Mouse (Mus musculus): ENCODE measurements at regions not wholly inside any gene's neighbourhood (a gene's known extent, or its start where the extent isn't known, plus 50 kb on each side); places are given as distances from the start of the nearest gene placed in this dataset.

- no peak for TF ChIP-seq POLR2AphosphoS2 (IDR thresholded peaks at IDR 0.05; ENCODE audit: insufficient read length, low read depth)
- no peak for TF ChIP-seq TCF3 (IDR thresholded peaks at IDR 0.05; ENCODE audit: insufficient read length, low read depth)
- no peak for TF ChIP-seq MAX (IDR thresholded peaks at IDR 0.05; ENCODE audit: low read depth)
- TF ChIP-seq USF1 (IDR thresholded peaks at IDR 0.05; ENCODE audit: low read depth): no peak
- TF ChIP-seq REST (IDR thresholded peaks at IDR 0.05; ENCODE audit: insufficient read depth, insufficient read length): no peak
- TF ChIP-seq TCF12 (IDR thresholded peaks at IDR 0.05; ENCODE audit: insufficient read depth, poor library complexity, severe bottlenecking): no peak
- TF ChIP-seq CEBPB (IDR thresholded peaks at IDR 0.05; ENCODE audit: insufficient read depth, poor library complexity, severe bottlenecking): no peak
- TF ChIP-seq POLR2A (IDR thresholded peaks at IDR 0.05; ENCODE audit: insufficient read length, low read depth): no peak
- TF ChIP-seq MYOG (IDR thresholded peaks at IDR 0.05; ENCODE audit: control insufficient read depth in 1 of 3, insufficient read depth in 1 of 3, insufficient read length in 2 of 3, low read depth in 2 of 3): no peak
- no peak for TF ChIP-seq E2F4 (IDR thresholded peaks at IDR 0.05; ENCODE audit: insufficient read depth)
- no peak overlapping the region for H3ac ChIP-seq (ENCODE audit: control insufficient read depth, insufficient read length)
- H3K27me3 ChIP-seq (ENCODE audit: control insufficient read depth, insufficient read depth, insufficient read length): no peaks in the 10 kb centered on the region
- H3K4me3 ChIP-seq: no peak overlapping the region
- no peaks in the 10 kb centered on the region for H3K36me3 ChIP-seq (ENCODE audit: control insufficient read depth, insufficient read depth)
- H3K4me2 ChIP-seq (ENCODE audit: low read depth): no peak overlapping the region
- H3K79me2 ChIP-seq (ENCODE audit: control insufficient read depth, insufficient read depth): no peaks in the 10 kb centered on the region
Observed at GRCm38 (mm10) chr11:55974224-55974875, 66.5 kb downstream of the Nmur2 start.

GRCm38 (mm10) chr11:55966580-55966979 is 74.2 kb downstream of the Nmur2 start:
- H3ac ChIP-seq (ENCODE audit: control insufficient read depth, insufficient read length): no peak overlapping the region
- no peaks in the 10 kb centered on the region for H3K36me3 ChIP-seq (ENCODE audit: control insufficient read depth, insufficient read depth)
- H3K27me3 ChIP-seq (ENCODE audit: control insufficient read depth, insufficient read depth, insufficient read length): no peaks in the 10 kb centered on the region
- no peak overlapping the region for H3K4me3 ChIP-seq
- no peak overlapping the region for H3K4me2 ChIP-seq (ENCODE audit: low read depth)
- H3K79me2 ChIP-seq (ENCODE audit: control insufficient read depth, insufficient read depth): no peaks in the 10 kb centered on the region
- TF ChIP-seq E2F4 (IDR thresholded peaks at IDR 0.05; ENCODE audit: insufficient read depth) (no peak), SRF (IDR thresholded peaks at IDR 0.05; ENCODE audit: control insufficient read depth, insufficient read length, low read depth) (no peak), CEBPB (IDR thresholded peaks at IDR 0.05; ENCODE audit: insufficient read depth, poor library complexity, severe bottlenecking) (no peak), TCF3 (IDR thresholded peaks at IDR 0.05; ENCODE audit: insufficient read length, low read depth) (no peak), MYOD1 (IDR thresholded peaks at IDR 0.05; ENCODE audit: control insufficient read depth in 1 of 3, insufficient read length in 2 of 3, low read depth in 2 of 3) (no peak), TCF12 (IDR thresholded peaks at IDR 0.05; ENCODE audit: insufficient read depth, poor library complexity, severe bottlenecking) (no peak), REST (IDR thresholded peaks at IDR 0.05; ENCODE audit: insufficient read depth, insufficient read length) (no peak), MYOG (IDR thresholded peaks at IDR 0.05; ENCODE audit: control insufficient read depth in 1 of 3, insufficient read depth in 1 of 3, insufficient read length in 2 of 3, low read depth in 2 of 3) (no peak), MAX (IDR thresholded peaks at IDR 0.05; ENCODE audit: low read depth) (no peak), USF1 (IDR thresholded peaks at IDR 0.05; ENCODE audit: low read depth) (no peak), POLR2AphosphoS2 (IDR thresholded peaks at IDR 0.05; ENCODE audit: insufficient read length, low read depth) (no peak), POLR2A (IDR thresholded peaks at IDR 0.05; ENCODE audit: insufficient read length, low read depth) (no peak)

GRCm38 (mm10) chr11:55958372-55958771 is 82.4 kb downstream of the Nmur2 start:
- H3K79me2 ChIP-seq (ENCODE audit: control insufficient read depth, insufficient read depth): no peaks in the 10 kb centered on the region
- no peak overlapping the region for H3K4me3 ChIP-seq
- H3ac ChIP-seq (ENCODE audit: control insufficient read depth, insufficient read length): no peak overlapping the region
- TF ChIP-seq POLR2AphosphoS2 (IDR thresholded peaks at IDR 0.05; ENCODE audit: insufficient read length, low read depth): no peak
- no peaks in the 10 kb centered on the region for H3K36me3 ChIP-seq (ENCODE audit: control insufficient read depth, insufficient read depth)
- no peak overlapping the region for H3K4me2 ChIP-seq (ENCODE audit: low read depth)
- H3K27me3 ChIP-seq (ENCODE audit: control insufficient read depth, insufficient read depth, insufficient read length): no peaks in the 10 kb centered on the region

GRCm38 (mm10) chr11:55957355-55957754 is 83.5 kb downstream of the Nmur2 start:
- Histone ChIP-seq H3K4me3 (no peak overlapping the region), H3K4me2 (ENCODE audit: low read depth) (no peak overlapping the region), H3K36me3 (ENCODE audit: control insufficient read depth, insufficient read depth) (no peaks in the 10 kb centered on the region), H3K27me3 (ENCODE audit: control insufficient read depth, insufficient read depth, insufficient read length) (no peaks in the 10 kb centered on the region), H3K79me2 (ENCODE audit: control insufficient read depth, insufficient read depth) (no peaks in the 10 kb centered on the region), H3ac (ENCODE audit: control insufficient read depth, insufficient read length) (no peak overlapping the region)
- TF ChIP-seq MYOG (IDR thresholded peaks at IDR 0.05; ENCODE audit: control insufficient read depth in 1 of 3, insufficient read depth in 1 of 3, insufficient read length in 2 of 3, low read depth in 2 of 3): no peak
- TF ChIP-seq MAX (IDR thresholded peaks at IDR 0.05; ENCODE audit: low read depth): no peak
- TF ChIP-seq POLR2AphosphoS2 (IDR thresholded peaks at IDR 0.05; ENCODE audit: insufficient read length, low read depth): no peak
- TF ChIP-seq POLR2A (IDR thresholded peaks at IDR 0.05; ENCODE audit: insufficient read length, low read depth): no peak
- TF ChIP-seq TCF3 (IDR thresholded peaks at IDR 0.05; ENCODE audit: insufficient read length, low read depth): no peak
- no peak for TF ChIP-seq SRF (IDR thresholded peaks at IDR 0.05; ENCODE audit: control insufficient read depth, insufficient read length, low read depth)
- TF ChIP-seq CEBPB (IDR thresholded peaks at IDR 0.05; ENCODE audit: insufficient read depth, poor library complexity, severe bottlenecking): no peak
- TF ChIP-seq MYOD1 (IDR thresholded peaks at IDR 0.05; ENCODE audit: control insufficient read depth in 1 of 3, insufficient read length in 2 of 3, low read depth in 2 of 3): no peak
- no peak for TF ChIP-seq REST (IDR thresholded peaks at IDR 0.05; ENCODE audit: insufficient read depth, insufficient read length)
- no peak for TF ChIP-seq USF1 (IDR thresholded peaks at IDR 0.05; ENCODE audit: low read depth)
- no peak for TF ChIP-seq E2F4 (IDR thresholded peaks at IDR 0.05; ENCODE audit: insufficient read depth)
- TF ChIP-seq TCF12 (IDR thresholded peaks at IDR 0.05; ENCODE audit: insufficient read depth, poor library complexity, severe bottlenecking): no peak

GRCm38 (mm10) chr11:55953696-55954095 is 87.1 kb downstream of the Nmur2 start:
- Histone ChIP-seq H3ac (ENCODE audit: control insufficient read depth, insufficient read length) (no peak overlapping the region), H3K4me2 (ENCODE audit: low read depth) (no peak overlapping the region), H3K79me2 (ENCODE audit: control insufficient read depth, insufficient read depth) (no peaks in the 10 kb centered on the region), H3K4me3 (no peak overlapping the region), H3K27me3 (ENCODE audit: control insufficient read depth, insufficient read depth, insufficient read length) (no peaks in the 10 kb centered on the region), H3K36me3 (ENCODE audit: control insufficient read depth, insufficient read depth) (no peaks in the 10 kb centered on the region)
- TF ChIP-seq POLR2AphosphoS2 (IDR thresholded peaks at IDR 0.05; ENCODE audit: insufficient read length, low read depth) (no peak), CEBPB (IDR thresholded peaks at IDR 0.05; ENCODE audit: insufficient read depth, poor library complexity, severe bottlenecking) (no peak), TCF12 (IDR thresholded peaks at IDR 0.05; ENCODE audit: insufficient read depth, poor library complexity, severe bottlenecking) (no peak), REST (IDR thresholded peaks at IDR 0.05; ENCODE audit: insufficient read depth, insufficient read length) (no peak), MYOD1 (IDR thresholded peaks at IDR 0.05; ENCODE audit: control insufficient read depth in 1 of 3, insufficient read length in 2 of 3, low read depth in 2 of 3) (no peak), MAX (IDR thresholded peaks at IDR 0.05; ENCODE audit: low read depth) (no peak), POLR2A (IDR thresholded peaks at IDR 0.05; ENCODE audit: insufficient read length, low read depth) (no peak), TCF3 (IDR thresholded peaks at IDR 0.05; ENCODE audit: insufficient read length, low read depth) (no peak), MYOG (IDR thresholded peaks at IDR 0.05; ENCODE audit: control insufficient read depth in 1 of 3, insufficient read depth in 1 of 3, insufficient read length in 2 of 3, low read depth in 2 of 3) (no peak), E2F4 (IDR thresholded peaks at IDR 0.05; ENCODE audit: insufficient read depth) (no peak), SRF (IDR thresholded peaks at IDR 0.05; ENCODE audit: control insufficient read depth, insufficient read length, low read depth) (no peak), USF1 (IDR thresholded peaks at IDR 0.05; ENCODE audit: low read depth) (no peak)

All from myocyte (in vitro differentiated cells).